Comparison of ENCODE assay signal across 15 mouse cellular contexts in genomic region chr3:9131366-9131765, GRCm38 (mm10).
"Had no signal": no experiment of that assay in that cellular context is flagged by ENCODE, and none has a peak within 500 bp of the region (broad histone marks: within the 10 kb centered on the region; RNA-seq: fewer than 3 reads in every experiment).

No protein-coding gene starts in this region.

- H3K4me1 ChIP-seq: neural tube, embryonic 15.5 days; stomach, embryonic 15.5 days had no signal

- H3K36me3 ChIP-seq: neural tube, embryonic 15.5 days; stomach, embryonic 15.5 days had no signal

- H3K4me2 ChIP-seq: neural tube, embryonic 15.5 days; stomach, embryonic 15.5 days had no signal

- H3K4me3 ChIP-seq: neural tube, embryonic 15.5 days; stomach, embryonic 15.5 days had no signal

- H3K27ac ChIP-seq: neural tube, embryonic 15.5 days; stomach, embryonic 15.5 days; stomach, postnatal 0 days had no signal

- H3K9ac ChIP-seq: neural tube, embryonic 15.5 days; stomach, embryonic 15.5 days had no signal

- H3K9me3 ChIP-seq: neural tube, embryonic 15.5 days; stomach, embryonic 15.5 days had no signal

- H3K27me3 ChIP-seq: neural tube, embryonic 15.5 days; stomach, embryonic 15.5 days had no signal

- DNase-seq: retina, postnatal 1 day; right cerebral cortex, adult 18-20 months; right cerebral cortex, postnatal 14 days; right cerebral cortex, postnatal 25 days; right cerebral cortex, postnatal 4 days; spleen, adult 18-20 months; thymus, adult 18-20 months; thymus, adult 2 months; thymus, postnatal 14 days; thymus, postnatal 25 days; thymus, postnatal 36 days; thymus, postnatal 4 days had no signal
